Mouse (Mus musculus): ENCODE data around the gene 1600014C23Rik. TPM values are rescaled to one million over a fixed set of nuclear protein-coding genes. Genes with fewer than 3 reads are reported as not detected.

The 1600014C23Rik gene
- total and polyA plus RNA-seq, 3 experiments = 2.2 to 3.6 TPM; not detected in 1

GRCm38 (mm10) chr17:45703187-45703586 is 30.5 kb downstream of the 1600014C23Rik start:
- ATAC-seq (ENCODE audit: extremely low read depth, insufficient number of reproducible peaks, low FRiP score, poor library complexity, severe bottlenecking) (peak; percentile 89), DNase-seq (ENCODE audit: low spot score) (peak; percentile 64)
- no peaks in the 10 kb centered on the region for H3K9me3 ChIP-seq (replicated peaks)
- H3K36me3 ChIP-seq (replicated peaks) = peaks cover 22% of the 10 kb centered on the region
- H3K4me1 ChIP-seq (ENCODE audit: insufficient read depth, low read depth, low read length) = peaks cover 61% of the 10 kb centered on the region
- H3K4me3 ChIP-seq (ENCODE audit: low read depth, low read length) = peak overlapping the region; percentile 62; the same call in 1 of the 2 replicates
- TF ChIP-seq TAL1 (conservative IDR thresholded peaks at IDR 0.05; ENCODE audit: low read depth, low read length) (no peak), GATA2 (IDR thresholded peaks at IDR 0.05; ENCODE audit: borderline replicate concordance, low read depth, low read length) (no peak), GATA1 (IDR thresholded peaks at IDR 0.05; ENCODE audit: borderline replicate concordance, low read length) (no peak), CTCF (IDR thresholded peaks at IDR 0.05; ENCODE audit: low read depth, low read length) (no peak), POLR2AphosphoS5 (IDR thresholded peaks at IDR 0.05; ENCODE audit: insufficient replicate concordance, low read depth, low read length) (no peak)
- no peaks in the 10 kb centered on the region for H3K27me3 ChIP-seq (ENCODE audit: insufficient read depth, low read length)

- no peak overlapping the region; the same call in 1 of the 2 replicates for H3K4me3 ChIP-seq (ENCODE audit: low read depth, low read length)
- H3K27me3 ChIP-seq (ENCODE audit: insufficient read depth, low read length) = no peaks in the 10 kb centered on the region
- H3K4me1 ChIP-seq (ENCODE audit: insufficient read depth, low read depth, low read length) = peaks cover 58% of the 10 kb centered on the region
- ATAC-seq (ENCODE audit: extremely low read depth, insufficient number of reproducible peaks, low FRiP score, poor library complexity, severe bottlenecking) (no peak), DNase-seq (ENCODE audit: low spot score) (no peak)
- peaks cover 31% of the 10 kb centered on the region for H3K36me3 ChIP-seq (replicated peaks)
- H3K9me3 ChIP-seq (replicated peaks) = no peaks in the 10 kb centered on the region
- TF ChIP-seq GATA2 (IDR thresholded peaks at IDR 0.05; ENCODE audit: borderline replicate concordance, low read depth, low read length) = no peak
Measured at GRCm38 (mm10) chr17:45702254-45702653, 31.4 kb downstream of the 1600014C23Rik start.

- Histone ChIP-seq H3K4me1 (ENCODE audit: insufficient read depth, low read depth, low read length) (peaks cover 59% of the 10 kb centered on the region), H3K36me3 (replicated peaks) (peaks cover 41% of the 10 kb centered on the region), H3K27me3 (ENCODE audit: insufficient read depth, low read length) (no peaks in the 10 kb centered on the region), H3K9me3 (replicated peaks) (no peaks in the 10 kb centered on the region), H3K4me3 (ENCODE audit: low read depth, low read length) (no peak overlapping the region)
- TF ChIP-seq TAL1 (conservative IDR thresholded peaks at IDR 0.05; ENCODE audit: low read depth, low read length) = no peak
- no peak for TF ChIP-seq CTCF (IDR thresholded peaks at IDR 0.05; ENCODE audit: low read depth, low read length)
- TF ChIP-seq POLR2AphosphoS5 (IDR thresholded peaks at IDR 0.05; ENCODE audit: insufficient replicate concordance, low read depth, low read length) = no peak
- TF ChIP-seq GATA1 (IDR thresholded peaks at IDR 0.05; ENCODE audit: borderline replicate concordance, low read length) = no peak
- no peak for TF ChIP-seq GATA2 (IDR thresholded peaks at IDR 0.05; ENCODE audit: borderline replicate concordance, low read depth, low read length)
- no peak for ATAC-seq (ENCODE audit: extremely low read depth, insufficient number of reproducible peaks, low FRiP score, poor library complexity, severe bottlenecking)
- no peak for DNase-seq (ENCODE audit: low spot score)
Measured at GRCm38 (mm10) chr17:45701236-45701591, 32.4 kb downstream of the 1600014C23Rik start.

GRCm38 (mm10) chr17:45700496-45701235 is 33.0 kb downstream of the 1600014C23Rik start:
- Histone ChIP-seq H3K4me3 (ENCODE audit: low read depth, low read length) (no peak overlapping the region), H3K27me3 (ENCODE audit: insufficient read depth, low read length) (no peaks in the 10 kb centered on the region), H3K9me3 (replicated peaks) (no peaks in the 10 kb centered on the region), H3K4me1 (ENCODE audit: insufficient read depth, low read depth, low read length) (peaks cover 63% of the 10 kb centered on the region), H3K36me3 (replicated peaks) (peaks cover 42% of the 10 kb centered on the region)
- no peak for TF ChIP-seq TAL1 (conservative IDR thresholded peaks at IDR 0.05; ENCODE audit: low read depth, low read length)
- TF ChIP-seq GATA2 (IDR thresholded peaks at IDR 0.05; ENCODE audit: borderline replicate concordance, low read depth, low read length) = no peak
- TF ChIP-seq CTCF (IDR thresholded peaks at IDR 0.05; ENCODE audit: low read depth, low read length) = no peak
- TF ChIP-seq POLR2AphosphoS5 (IDR thresholded peaks at IDR 0.05; ENCODE audit: insufficient replicate concordance, low read depth, low read length) = no peak
- no peak for TF ChIP-seq GATA1 (IDR thresholded peaks at IDR 0.05; ENCODE audit: borderline replicate concordance, low read length)
- DNase-seq (ENCODE audit: low spot score) (no peak), ATAC-seq (ENCODE audit: extremely low read depth, insufficient number of reproducible peaks, low FRiP score, poor library complexity, severe bottlenecking) (no peak)

- Histone ChIP-seq H3K36me3 (replicated peaks) (peaks cover 45% of the 10 kb centered on the region), H3K4me1 (ENCODE audit: insufficient read depth, low read depth, low read length) (peaks cover 64% of the 10 kb centered on the region), H3K27me3 (ENCODE audit: insufficient read depth, low read length) (no peaks in the 10 kb centered on the region), H3K4me3 (ENCODE audit: low read depth, low read length) (no peak overlapping the region), H3K9me3 (replicated peaks) (no peaks in the 10 kb centered on the region)
- ATAC-seq (ENCODE audit: extremely low read depth, insufficient number of reproducible peaks, low FRiP score, poor library complexity, severe bottlenecking) (no peak), DNase-seq (ENCODE audit: low spot score) (no peak)
- TF ChIP-seq GATA1 (IDR thresholded peaks at IDR 0.05; ENCODE audit: borderline replicate concordance, low read length) (no peak), CTCF (IDR thresholded peaks at IDR 0.05; ENCODE audit: low read depth, low read length) (no peak), POLR2AphosphoS5 (IDR thresholded peaks at IDR 0.05; ENCODE audit: insufficient replicate concordance, low read depth, low read length) (no peak), TAL1 (conservative IDR thresholded peaks at IDR 0.05; ENCODE audit: low read depth, low read length) (no peak), GATA2 (IDR thresholded peaks at IDR 0.05; ENCODE audit: borderline replicate concordance, low read depth, low read length) (no peak)
Measured at GRCm38 (mm10) chr17:45699039-45699740, 34.5 kb downstream of the 1600014C23Rik start.

GRCm38 (mm10) chr17:45698368-45698767 is 35.3 kb downstream of the 1600014C23Rik start:
- Histone ChIP-seq H3K27me3 (ENCODE audit: insufficient read depth, low read length) (no peaks in the 10 kb centered on the region), H3K4me1 (ENCODE audit: insufficient read depth, low read depth, low read length) (peaks cover 65% of the 10 kb centered on the region), H3K9me3 (replicated peaks) (no peaks in the 10 kb centered on the region), H3K36me3 (replicated peaks) (peaks cover 52% of the 10 kb centered on the region), H3K4me3 (ENCODE audit: low read depth, low read length) (no peak overlapping the region)
- DNase-seq (ENCODE audit: low spot score) = no peak
- TF ChIP-seq CTCF (IDR thresholded peaks at IDR 0.05; ENCODE audit: low read depth, low read length) (no peak), GATA1 (IDR thresholded peaks at IDR 0.05; ENCODE audit: borderline replicate concordance, low read length) (no peak), GATA2 (IDR thresholded peaks at IDR 0.05; ENCODE audit: borderline replicate concordance, low read depth, low read length) (no peak), TAL1 (conservative IDR thresholded peaks at IDR 0.05; ENCODE audit: low read depth, low read length) (no peak), POLR2AphosphoS5 (IDR thresholded peaks at IDR 0.05; ENCODE audit: insufficient replicate concordance, low read depth, low read length) (no peak)
- ATAC-seq (ENCODE audit: extremely low read depth, insufficient number of reproducible peaks, low FRiP score, poor library complexity, severe bottlenecking) = no peak

All from G1E (cell line).